Mouse (Mus musculus) CD8-positive naive resting alpha-beta T cell, adult 2 months (primary cell): ENCODE results near the gene Arid5b.

Source experiments
- DNase-seq, 2 experiments: peaks; one replicate each; pipeline ENCODE4 v3.0.0; 2022; ENCODE audit warnings: low read depth in 2 of 2, low spot score in 2 of 2

Gene Arid5b

GRCm38 (mm10) chr10:68058378-68058777, 220.2 kb downstream of the Arid5b start:
- no peak for DNase-seq

- no peak for DNase-seq
Observed at GRCm38 (mm10) chr10:68057841-68058240, 220.7 kb downstream of the Arid5b start.

- DNase-seq, result no peak
Observed at GRCm38 (mm10) chr10:68054706-68055105, 223.8 kb downstream of the Arid5b start.

- no peak for DNase-seq
Observed at GRCm38 (mm10) chr10:68054131-68054530, 224.4 kb downstream of the Arid5b start.

- DNase-seq, result no peak
Observed at GRCm38 (mm10) chr10:68052307-68052706, 226.2 kb downstream of the Arid5b start.

- no peak for DNase-seq
Observed at GRCm38 (mm10) chr10:68051316-68051933, 227.1 kb downstream of the Arid5b start.

- no peak for DNase-seq
Observed at GRCm38 (mm10) chr10:68050882-68051281, 227.7 kb downstream of the Arid5b start.

- DNase-seq, result no peak
Observed at GRCm38 (mm10) chr10:68048641-68049305, 229.8 kb downstream of the Arid5b start.

GRCm38 (mm10) chr10:68044864-68045263, 233.7 kb downstream of the Arid5b start:
- no peak for DNase-seq

- DNase-seq, result no peak
Observed at GRCm38 (mm10) chr10:68043973-68044372, 234.6 kb downstream of the Arid5b start.
